Mouse (Mus musculus) megakaryocyte-erythroid progenitor cell, adult 5 weeks (primary cell): ENCODE measurements around the gene Orm2. TPM values are rescaled to one million over a fixed set of nuclear protein-coding genes. Genes with fewer than 3 reads are reported as not detected.

Experiments
- polyA plus RNA-seq: library from polyadenylated mRNA; stranded (reverse); fragments of >175 nt; gene quantifications from 2 replicates; pipeline ENCODE4 v1.2.3, GENCODE M21; 2012

Gene Orm2
- not detected in 2 replicates for polyA plus RNA-seq

DNA sequence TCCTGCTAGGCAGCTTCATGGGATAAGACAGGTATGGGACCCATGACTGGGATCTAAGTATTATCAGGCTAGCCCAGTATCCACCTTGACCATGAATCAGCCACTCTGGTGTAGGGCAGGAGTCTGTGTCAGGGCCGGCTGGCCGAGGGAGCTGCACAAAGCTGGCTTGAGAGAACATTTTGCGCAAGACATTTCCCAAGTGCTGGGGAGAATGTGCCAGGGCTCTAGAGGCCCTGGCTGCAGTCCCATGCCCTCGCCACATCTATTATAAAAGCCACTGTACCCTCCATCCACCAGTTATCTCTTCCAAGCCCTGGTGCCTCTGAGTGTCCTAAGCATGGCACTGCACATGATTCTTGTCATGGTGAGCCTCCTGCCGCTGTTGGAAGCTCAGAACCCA lies at the start of gene Orm2:
TSS of gene Orm2 (plus strand) at position 300 of the 400 bp plus-strand sequence.

DNA sequence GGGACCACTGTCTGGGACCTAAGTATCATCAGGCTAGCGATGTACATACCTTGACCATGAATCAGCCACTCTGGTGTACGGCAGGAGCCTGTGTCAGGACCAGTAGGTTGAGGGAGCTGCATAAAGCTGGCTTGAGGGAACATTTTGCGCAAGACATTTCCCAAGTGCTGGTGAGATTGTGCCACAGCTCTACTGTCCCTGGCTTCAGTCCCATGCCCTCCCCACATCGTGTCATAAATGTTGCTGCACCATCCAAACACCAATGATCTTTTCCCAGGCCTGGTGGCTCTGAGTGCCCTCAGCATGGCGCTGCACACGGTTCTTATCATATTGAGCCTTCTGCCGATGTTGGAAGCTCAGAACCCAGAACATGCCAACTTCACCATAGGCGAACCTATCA lies 18.0 kb upstream of the Orm2 start, which contains the start of gene Orm1:
TSS of gene Orm1 (plus strand) at position 266 of the 400 bp plus-strand sequence.

GRCm38 (mm10) chr4:63355877-63356665 lies 6.2 kb upstream of the Orm2 start, which contains the start of gene Orm3:
Orm3 (plus strand) TSS chr4:63356162.

DNA sequence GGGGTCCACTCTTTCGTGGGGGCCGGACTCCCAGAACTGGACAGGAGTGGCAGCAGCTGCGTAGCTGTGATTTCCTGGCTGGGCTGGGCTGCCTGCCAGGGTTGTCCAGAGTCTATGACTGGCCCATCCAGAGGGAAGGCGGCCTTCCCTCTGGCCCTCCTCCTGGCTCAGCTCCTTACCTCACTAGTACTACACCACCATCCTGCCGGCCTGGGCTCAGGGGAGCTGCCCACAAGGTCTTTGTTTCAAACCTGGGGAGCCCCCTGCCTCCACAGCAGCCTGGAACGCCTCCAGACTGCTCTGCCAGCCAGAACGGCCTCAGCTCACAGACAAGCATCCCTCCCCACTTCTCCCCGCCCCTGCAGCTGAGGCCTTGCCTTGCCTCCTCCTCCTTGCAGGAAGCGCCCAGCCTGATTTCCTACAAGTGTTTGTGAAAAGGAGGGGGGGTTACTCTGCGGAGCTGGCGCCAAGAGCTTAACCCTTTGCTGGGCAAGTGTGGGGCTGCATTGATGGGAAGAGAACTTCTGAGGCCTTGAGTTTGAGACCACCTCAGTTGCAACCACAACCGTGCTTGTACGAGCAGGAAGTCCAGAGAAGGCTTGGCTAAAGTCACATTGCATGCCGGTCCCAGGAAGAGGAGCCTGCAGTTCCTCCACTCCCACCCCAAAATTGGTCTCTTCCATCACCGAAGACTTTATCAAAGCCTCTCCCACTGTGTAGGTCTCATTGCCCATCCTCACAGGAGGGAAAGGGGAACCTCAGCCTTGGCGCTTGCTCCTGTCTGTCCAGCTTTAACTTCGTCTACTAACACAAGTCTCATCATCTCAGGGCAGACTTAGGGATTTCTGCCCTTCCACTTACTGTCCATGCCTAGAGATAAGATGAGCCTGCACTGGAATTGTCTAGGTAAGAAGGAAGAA lies 41.1 kb downstream of the Orm2 start, which contains the start of gene Akna:
TSS of gene Akna (minus strand) at position 315 of the 920 bp plus-strand sequence.

Other genes starting within 250 kb of the Orm2 start
- 0.51 and 1.6 TPM in 2 replicates for gene Ambp, start 207.7 kb upstream of the Orm2 start, polyA plus RNA-seq
- gene Kif12, start 190.3 kb upstream of the Orm2 start, polyA plus RNA-seq, result not detected in 2 replicates
- gene Col27a1, start 148.4 kb upstream of the Orm2 start, polyA plus RNA-seq, result 0.81 and 1.4 TPM in 2 replicates
- 0.23 and 1.4 TPM in 2 replicates for gene Orm1, start 17.9 kb upstream of the Orm2 start, polyA plus RNA-seq
- gene Orm3, start 6.3 kb upstream of the Orm2 start, polyA plus RNA-seq, result 0.07 TPM in 1 of 2 replicates, not detected in the other
- gene Akna, start 40.9 kb downstream of the Orm2 start, polyA plus RNA-seq, result 61.6 and 76.7 TPM in 2 replicates
- gene Whrn, start 133.5 kb downstream of the Orm2 start, polyA plus RNA-seq, result 11.8 and 14.1 TPM in 2 replicates
- gene Atp6v1g1, start 182.3 kb downstream of the Orm2 start, polyA plus RNA-seq, result 105 and 115 TPM in 2 replicates
- gene Tmem268, start 196.3 kb downstream of the Orm2 start, polyA plus RNA-seq, result 4.7 and 7.0 TPM in 2 replicates
- not detected in 2 replicates for gene Gm11213, start 242.8 kb downstream of the Orm2 start, polyA plus RNA-seq